Mouse (Mus musculus): ENCODE measurements around the gene Nmi. TPM values are rescaled to one million over a fixed set of nuclear protein-coding genes. Genes with fewer than 3 reads are reported as not detected.

The Nmi gene
- polyA plus RNA-seq, 1 experiment = 6.4 TPM

- no peaks in the 10 kb centered on the region for H3K27me3 ChIP-seq (replicated peaks; ENCODE audit: control insufficient read depth, insufficient read depth, low read length)
- no peaks in the 10 kb centered on the region; the same call in 1 of the 2 replicates for H3K36me3 ChIP-seq (ENCODE audit: control insufficient read depth, insufficient read depth, low read length)
- DNase-seq = no peak
- peak overlapping the region; percentile 28; the same call in 1 of the 2 replicates for H3K4me3 ChIP-seq (ENCODE audit: insufficient read depth, low read depth, low read length)
- no peaks in the 10 kb centered on the region; the same call in 1 of the 2 replicates for H3K4me1 ChIP-seq (ENCODE audit: control insufficient read depth, insufficient read depth, low read length)
- H3K27ac ChIP-seq (ENCODE audit: insufficient read depth, low read depth, low read length) = 0 out of 2 replicates have a peak overlapping the region, but pooled peaks have one; percentile 24
- WGBS = 61% methylated on average over 11 of the region's 12 CpGs
- TF ChIP-seq POLR2A (IDR thresholded peaks at IDR 0.05; ENCODE audit: low read depth, low read length) (no peak), CTCF (conservative IDR thresholded peaks at IDR 0.05; ENCODE audit: insufficient read depth, insufficient read length, low read depth, low read length) (no peak)
Observed at GRCm38 (mm10) chr2:51933341-51934134, 39.8 kb downstream of the Nmi start.

- no peak for DNase-seq
- 67% methylated on average over 7 of the region's 7 CpGs for WGBS
- TF ChIP-seq POLR2A (IDR thresholded peaks at IDR 0.05; ENCODE audit: low read depth, low read length) (no peak), CTCF (conservative IDR thresholded peaks at IDR 0.05; ENCODE audit: insufficient read depth, insufficient read length, low read depth, low read length) (no peak)
- Histone ChIP-seq H3K27me3 (replicated peaks; ENCODE audit: control insufficient read depth, insufficient read depth, low read length) (no peaks in the 10 kb centered on the region), H3K4me1 (ENCODE audit: control insufficient read depth, insufficient read depth, low read length) (no peaks in the 10 kb centered on the region; the same call in 1 of the 2 replicates), H3K27ac (ENCODE audit: insufficient read depth, low read depth, low read length) (no peak overlapping the region), H3K36me3 (ENCODE audit: control insufficient read depth, insufficient read depth, low read length) (no peaks in the 10 kb centered on the region; the same call in 1 of the 2 replicates), H3K4me3 (ENCODE audit: insufficient read depth, low read depth, low read length) (no peak overlapping the region)
Observed at GRCm38 (mm10) chr2:51931241-51931640, 42.1 kb downstream of the Nmi start.

- Histone ChIP-seq H3K27me3 (replicated peaks; ENCODE audit: control insufficient read depth, insufficient read depth, low read length) (no peaks in the 10 kb centered on the region), H3K36me3 (ENCODE audit: control insufficient read depth, insufficient read depth, low read length) (no peaks in the 10 kb centered on the region), H3K4me3 (ENCODE audit: insufficient read depth, low read depth, low read length) (no peak overlapping the region), H3K27ac (ENCODE audit: insufficient read depth, low read depth, low read length) (no peak overlapping the region), H3K4me1 (ENCODE audit: control insufficient read depth, insufficient read depth, low read length) (no peaks in the 10 kb centered on the region)
- 13% methylated on average over 5 of the region's 5 CpGs for WGBS
- peak; percentile 84 for DNase-seq
- peak; percentile 78 for TF ChIP-seq CTCF (conservative IDR thresholded peaks at IDR 0.05; ENCODE audit: insufficient read depth, insufficient read length, low read depth, low read length)
- no peak for TF ChIP-seq POLR2A (IDR thresholded peaks at IDR 0.05; ENCODE audit: low read depth, low read length)
Observed at GRCm38 (mm10) chr2:51914944-51915680, 58.2 kb downstream of the Nmi start.

DNA sequence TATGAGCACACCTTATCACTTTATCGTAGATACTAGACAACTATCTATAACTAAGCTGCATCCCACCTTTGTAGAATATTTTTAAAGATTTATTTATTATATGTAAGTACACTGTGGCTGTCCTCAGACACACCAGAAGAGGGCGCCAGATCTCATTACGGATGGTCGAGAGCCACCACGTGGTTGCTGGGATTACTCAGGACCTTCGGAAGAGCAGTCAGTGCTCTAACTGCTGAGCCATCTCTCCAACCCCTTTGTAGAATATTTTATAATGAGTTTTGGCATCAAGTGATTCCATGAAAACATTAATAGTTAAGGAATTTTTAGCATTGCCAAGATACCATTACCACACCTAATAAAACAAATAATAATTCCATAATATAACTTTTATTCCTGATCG, 58.8 kb downstream of the Nmi start:
- DNase-seq = no peak
- H3K27me3 ChIP-seq (replicated peaks; ENCODE audit: control insufficient read depth, insufficient read depth, low read length) = no peaks in the 10 kb centered on the region
- H3K36me3 ChIP-seq (ENCODE audit: control insufficient read depth, insufficient read depth, low read length) = no peaks in the 10 kb centered on the region
- TF ChIP-seq POLR2A (IDR thresholded peaks at IDR 0.05; ENCODE audit: low read depth, low read length) (no peak), CTCF (conservative IDR thresholded peaks at IDR 0.05; ENCODE audit: insufficient read depth, insufficient read length, low read depth, low read length) (no peak)
- no peak overlapping the region for H3K27ac ChIP-seq (ENCODE audit: insufficient read depth, low read depth, low read length)
- no peaks in the 10 kb centered on the region for H3K4me1 ChIP-seq (ENCODE audit: control insufficient read depth, insufficient read depth, low read length)
- no peak overlapping the region for H3K4me3 ChIP-seq (ENCODE audit: insufficient read depth, low read depth, low read length)
- WGBS = 57% methylated on average over 7 of the region's 7 CpGs

- WGBS = 26% methylated on average over 6 of the region's 6 CpGs
- no peak for TF ChIP-seq POLR2A (IDR thresholded peaks at IDR 0.05; ENCODE audit: low read depth, low read length)
- TF ChIP-seq CTCF (conservative IDR thresholded peaks at IDR 0.05; ENCODE audit: insufficient read depth, insufficient read length, low read depth, low read length) = no peak
Observed at GRCm38 (mm10) chr2:51912740-51913139, 60.6 kb downstream of the Nmi start.

DNA sequence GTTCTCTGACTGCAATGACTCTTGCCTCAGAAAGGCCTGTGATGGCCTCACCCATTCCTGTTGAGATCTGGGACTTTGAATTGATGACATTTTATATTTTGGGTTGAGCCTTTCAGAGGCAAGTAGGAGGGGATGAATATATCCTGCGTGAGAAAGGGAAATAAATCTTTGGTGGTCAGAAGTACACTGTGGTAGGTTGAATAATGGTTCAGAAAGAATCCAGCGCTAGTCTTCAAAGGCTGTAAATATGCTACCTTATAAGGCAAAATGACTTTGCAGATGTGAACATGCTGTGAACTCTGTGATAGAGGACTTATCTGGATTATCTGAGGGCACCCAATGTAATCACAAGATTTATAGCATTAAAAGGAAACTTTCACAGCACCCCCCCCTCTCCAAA, 61.4 kb downstream of the Nmi start:
- no peak overlapping the region for H3K4me3 ChIP-seq (ENCODE audit: insufficient read depth, low read depth, low read length)
- no peak for DNase-seq
- no peak overlapping the region for H3K27ac ChIP-seq (ENCODE audit: insufficient read depth, low read depth, low read length)
- 50% methylated on average over 2 of the region's 2 CpGs for WGBS
- H3K36me3 ChIP-seq (ENCODE audit: control insufficient read depth, insufficient read depth, low read length) = no peaks in the 10 kb centered on the region
- no peaks in the 10 kb centered on the region for H3K4me1 ChIP-seq (ENCODE audit: control insufficient read depth, insufficient read depth, low read length)
- TF ChIP-seq POLR2A (IDR thresholded peaks at IDR 0.05; ENCODE audit: low read depth, low read length) = no peak
- TF ChIP-seq CTCF (conservative IDR thresholded peaks at IDR 0.05; ENCODE audit: insufficient read depth, insufficient read length, low read depth, low read length) = no peak
- no peaks in the 10 kb centered on the region for H3K27me3 ChIP-seq (replicated peaks; ENCODE audit: control insufficient read depth, insufficient read depth, low read length)

More at GRCm38 (mm10) chr2:51912740-51913139, 60.6 kb downstream of the Nmi start:
- Histone ChIP-seq H3K27me3 (replicated peaks; ENCODE audit: control insufficient read depth, insufficient read depth, low read length) (no peaks in the 10 kb centered on the region), H3K4me3 (ENCODE audit: insufficient read depth, low read depth, low read length) (no peak overlapping the region), H3K36me3 (ENCODE audit: control insufficient read depth, insufficient read depth, low read length) (no peaks in the 10 kb centered on the region), H3K27ac (ENCODE audit: insufficient read depth, low read depth, low read length) (no peak overlapping the region), H3K4me1 (ENCODE audit: control insufficient read depth, insufficient read depth, low read length) (no peaks in the 10 kb centered on the region)
- DNase-seq = peak; percentile 34
